Comparison of ENCODE assay signal across 15 mouse cellular contexts in genomic region chr17:83539262-83540037, GRCm38 (mm10).
"Had no signal": no experiment of that assay in that cellular context is flagged by ENCODE, and none has a peak within 500 bp of the region (broad histone marks: within the 10 kb centered on the region; RNA-seq: fewer than 3 reads in every experiment).

No protein-coding gene starts in this region.

- H3K4me3 ChIP-seq: limb, embryonic 12.5 days; limb, embryonic 15.5 days; lung, embryonic 15.5 days had no signal

- H3K36me3 ChIP-seq: limb, embryonic 12.5 days; limb, embryonic 15.5 days; lung, embryonic 15.5 days had no signal

- DNase-seq: kidney, adult 8-10 months; left cerebral cortex, postnatal 4 days; liver, postnatal 0 days; lung, postnatal 10 days; lung, postnatal 4 days; midbrain, embryonic 14.5 days; thymus, adult 18-20 months; thymus, postnatal 36 days had no signal

- H3K27ac ChIP-seq: limb, embryonic 12.5 days; limb, embryonic 15.5 days; liver, embryonic 14.5 days; lung, embryonic 15.5 days had no signal

- H3K4me2 ChIP-seq: limb, embryonic 12.5 days; limb, embryonic 15.5 days; liver, embryonic 11.5 days; lung, embryonic 15.5 days; midbrain, embryonic 11.5 days had no signal

- ATAC-seq: intestine, embryonic 16.5 days; liver, postnatal 0 days had no signal

- H3K9ac ChIP-seq: limb, embryonic 12.5 days; limb, embryonic 15.5 days; liver, embryonic 14.5 days; liver, postnatal 0 days; lung, embryonic 15.5 days had no signal

- H3K27me3 ChIP-seq: lung, embryonic 15.5 days had no signal

- H3K9me3 ChIP-seq: limb, embryonic 12.5 days; limb, embryonic 15.5 days; lung, embryonic 15.5 days had no signal
